Mouse (Mus musculus) v-Abl transformed pro-B cells (cell line): ENCODE measurements around the gene Trp53.

ENCODE experiments used
- in situ Hi-C, 2 experiments: fragments of 400-800 bp; cut with MboI; formaldehyde crosslinking; loops; one replicate each; pipeline ENCODE4 v1.15.1; 2025; ENCODE audit not compliant: unreplicated experiment in 2 of 2

Gene Trp53

DNA sequence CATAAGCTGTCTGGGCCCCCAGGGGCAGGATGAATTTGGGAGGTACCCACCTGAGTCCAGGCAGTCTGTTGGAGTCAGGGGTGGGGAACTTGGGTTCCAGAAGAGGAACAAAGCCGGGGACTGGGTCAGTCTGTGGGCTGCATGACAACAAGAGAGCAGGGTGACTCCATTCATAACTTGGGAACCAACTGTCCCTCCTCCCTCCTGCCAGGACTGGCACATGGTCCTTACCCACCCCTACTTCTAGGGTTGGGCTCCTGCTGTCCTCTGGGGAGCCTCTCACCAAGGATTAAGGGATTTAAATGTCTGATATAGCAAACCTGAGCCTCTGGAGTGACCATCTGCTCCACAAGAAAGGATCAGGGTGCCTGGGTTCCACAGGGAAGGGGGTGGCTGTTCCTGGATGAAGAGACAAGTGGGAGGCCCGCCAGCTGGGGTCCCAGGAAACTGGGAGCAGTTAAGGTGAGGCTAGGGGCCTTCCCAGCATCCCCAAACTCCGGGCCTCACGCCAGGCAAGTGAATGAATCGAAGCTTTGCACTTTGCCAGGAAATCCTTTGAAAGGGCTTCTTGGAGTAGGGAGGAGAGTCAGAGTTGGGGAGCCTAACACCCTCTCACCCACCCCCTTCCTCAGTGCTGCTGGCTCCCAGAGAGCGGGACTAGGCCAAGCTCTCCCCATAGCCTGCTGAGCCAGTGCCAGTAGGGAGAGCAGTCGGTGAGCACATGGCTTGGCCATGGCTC is 11.9 kb downstream of the Trp53 start:
- in situ Hi-C loops: no loop called here

DNA sequence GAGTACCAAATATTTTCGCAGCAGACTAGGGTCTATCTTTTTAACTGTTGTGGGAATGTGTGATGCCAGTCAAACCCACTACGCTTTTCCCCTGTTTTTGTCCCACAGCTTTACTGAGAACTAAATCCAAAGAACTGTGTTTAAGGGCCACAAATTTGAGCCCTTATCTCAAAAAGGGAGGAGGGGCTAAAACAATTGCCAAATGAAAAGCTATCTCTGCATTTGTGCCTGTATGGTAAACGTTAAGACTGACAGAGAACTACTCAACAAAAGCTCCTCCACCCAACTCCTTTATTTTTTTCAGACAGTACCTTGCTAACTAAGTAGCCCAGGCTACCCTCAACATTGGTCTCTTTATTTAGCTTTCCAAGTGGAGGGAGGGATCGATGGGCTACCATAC is 12.6 kb downstream of the Trp53 start:
- in situ Hi-C loops: no loop called here

- in situ Hi-C loops: no loop called here
Measured at GRCm38 (mm10) chr11:69594853-69595252, 14.7 kb downstream of the Trp53 start.

DNA sequence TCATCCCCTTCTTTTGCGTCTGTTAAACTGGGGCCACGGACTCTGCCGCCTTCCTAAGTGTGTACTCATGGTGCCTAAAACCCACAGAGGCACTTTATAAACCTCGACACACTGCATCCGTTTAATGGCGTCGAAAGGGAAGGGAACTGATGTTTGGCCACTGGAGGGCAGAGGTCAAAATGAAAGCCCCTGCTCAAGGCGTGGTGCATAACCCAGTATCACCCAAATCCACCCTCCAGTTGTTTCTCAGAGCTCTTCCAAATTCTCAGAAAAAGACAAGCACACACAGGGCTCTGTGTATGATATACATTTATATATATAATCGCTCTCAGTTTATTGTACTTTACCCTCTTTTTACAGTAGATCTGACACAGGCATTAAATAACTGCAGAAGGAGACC is 19.3 kb downstream of the Trp53 start:
- in situ Hi-C loops: no loop called here

DNA sequence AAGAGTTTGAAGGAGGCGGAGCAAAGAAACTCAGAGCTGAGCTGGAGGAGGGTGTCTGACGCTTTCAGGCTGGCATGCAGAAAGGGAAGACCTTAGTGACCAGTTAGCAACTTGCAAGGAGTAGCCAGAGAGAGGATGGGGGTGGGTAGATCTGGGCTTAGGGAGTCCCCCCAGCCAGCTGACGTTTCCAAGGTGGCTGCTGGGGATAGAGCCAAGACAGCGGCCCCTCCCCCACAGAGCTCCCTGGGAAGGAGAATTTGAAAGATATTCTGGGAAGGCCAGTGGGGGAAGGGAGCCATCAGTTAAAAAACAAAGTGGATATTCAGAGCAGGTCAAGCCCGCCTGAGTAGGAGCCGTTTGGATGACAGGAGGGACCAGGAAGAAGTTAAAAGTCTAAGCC is 19.9 kb downstream of the Trp53 start:
- in situ Hi-C loops: no loop called here

DNA sequence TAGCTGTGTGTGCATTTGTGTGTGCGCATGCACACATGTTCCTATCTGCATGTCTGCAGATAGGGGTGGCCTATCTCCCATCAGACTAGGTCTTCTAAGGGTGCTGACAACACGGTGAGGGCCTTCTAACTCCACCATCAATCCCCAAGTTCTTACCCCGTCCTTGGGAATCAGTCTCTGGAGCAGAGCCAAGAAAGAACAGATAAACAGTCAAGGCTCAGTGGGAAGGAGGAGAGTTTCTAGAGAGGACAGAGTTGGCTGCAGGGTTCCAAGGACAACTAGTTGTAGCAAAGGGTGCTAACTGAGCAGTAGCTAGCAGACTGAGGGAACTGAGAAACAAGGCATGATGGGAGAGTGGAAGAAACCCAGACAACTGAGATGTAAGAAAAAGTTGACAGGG is 21.6 kb downstream of the Trp53 start:
- in situ Hi-C loops: no loop called here

- in situ Hi-C loops: no loop called here
Measured at GRCm38 (mm10) chr11:69603516-69603915, 23.4 kb downstream of the Trp53 start.

- in situ Hi-C loops: no loop called here
Measured at GRCm38 (mm10) chr11:69604347-69604746, 24.2 kb downstream of the Trp53 start.

DNA sequence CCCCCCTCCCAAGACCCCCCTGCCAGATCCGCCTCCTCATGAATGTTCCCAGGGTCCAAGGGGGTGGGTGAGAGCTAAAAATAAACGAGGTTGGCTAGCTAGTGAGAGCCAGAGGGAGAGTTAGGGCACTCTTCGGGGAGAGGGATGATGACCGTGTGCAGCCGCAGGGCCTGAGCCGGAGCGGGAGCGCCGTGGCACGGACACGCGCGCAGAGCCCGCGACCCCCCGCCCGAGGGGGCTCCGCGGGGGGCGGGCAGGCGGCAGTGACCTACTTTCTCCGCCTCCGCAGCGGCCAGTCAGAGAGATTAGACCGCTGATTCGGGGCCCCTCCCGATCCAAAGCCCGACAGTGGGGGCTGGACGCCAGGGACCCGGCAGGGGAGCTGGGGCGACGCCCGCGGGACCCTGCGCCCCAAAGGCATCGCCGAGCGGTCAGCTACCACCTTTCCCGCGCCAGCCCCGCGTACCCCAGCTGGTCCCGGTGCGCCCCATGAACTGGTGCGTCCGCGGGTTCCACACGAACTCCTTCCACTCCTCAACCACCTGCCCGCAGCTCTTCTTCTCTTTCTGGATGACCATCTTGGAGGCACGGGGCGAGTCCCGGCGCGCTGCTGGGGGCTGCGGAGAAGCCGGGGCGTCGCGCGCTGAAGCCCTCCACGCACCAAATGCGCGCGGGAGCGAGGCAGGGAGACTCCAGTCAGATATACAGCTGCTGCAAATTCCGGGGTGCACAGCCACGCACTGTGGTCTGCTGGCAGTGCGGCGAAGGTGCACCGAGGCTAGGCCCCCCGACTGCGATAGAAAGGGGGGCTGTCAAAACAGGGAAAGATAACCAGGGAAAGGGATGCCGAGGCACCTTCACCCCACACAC is 24.9 kb downstream of the Trp53 start:
- in situ Hi-C loops: no loop called here

GRCm38 (mm10) chr11:69605726-69606490 is 25.7 kb downstream of the Trp53 start, which contains the start of gene Atp1b2:
Gene Atp1b2 (minus strand): TSS chr11:69605942.
- in situ Hi-C loops: no loop called here

GRCm38 (mm10) chr11:69606491-69606795 is 26.3 kb downstream of the Trp53 start:
- in situ Hi-C loops: no loop called here

GRCm38 (mm10) chr11:69606832-69607231 is 26.7 kb downstream of the Trp53 start:
- in situ Hi-C loops: no loop called here

DNA sequence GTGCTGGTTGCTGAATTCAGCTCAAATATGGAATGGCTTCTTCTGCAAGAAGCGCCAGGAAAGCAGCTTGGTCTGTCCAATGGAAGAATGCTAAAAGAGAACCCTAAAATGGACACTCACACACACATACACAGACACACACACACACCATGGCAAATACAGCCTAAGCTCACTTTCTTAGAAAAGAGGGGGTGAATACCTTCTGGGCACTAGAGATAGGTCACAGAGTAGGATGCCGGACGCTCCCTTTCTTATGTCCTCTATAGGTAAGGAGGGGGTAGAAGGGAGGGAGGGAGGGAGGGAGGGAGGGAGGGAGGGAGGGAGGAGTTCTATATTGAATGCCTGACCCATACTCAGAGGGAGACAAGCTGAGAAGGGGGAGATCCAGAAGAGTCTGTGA is 28.4 kb downstream of the Trp53 start:
- in situ Hi-C loops: no loop called here

GRCm38 (mm10) chr11:69609416-69609815 is 29.3 kb downstream of the Trp53 start:
- in situ Hi-C loops: no loop called here

- in situ Hi-C loops: loop anchor here (5.0 kb wide), 1 partner anchor 34 kb away; no protein-coding TSS in a partner anchor
Measured at GRCm38 (mm10) chr11:69610899-69611298, 30.7 kb downstream of the Trp53 start.

DNA sequence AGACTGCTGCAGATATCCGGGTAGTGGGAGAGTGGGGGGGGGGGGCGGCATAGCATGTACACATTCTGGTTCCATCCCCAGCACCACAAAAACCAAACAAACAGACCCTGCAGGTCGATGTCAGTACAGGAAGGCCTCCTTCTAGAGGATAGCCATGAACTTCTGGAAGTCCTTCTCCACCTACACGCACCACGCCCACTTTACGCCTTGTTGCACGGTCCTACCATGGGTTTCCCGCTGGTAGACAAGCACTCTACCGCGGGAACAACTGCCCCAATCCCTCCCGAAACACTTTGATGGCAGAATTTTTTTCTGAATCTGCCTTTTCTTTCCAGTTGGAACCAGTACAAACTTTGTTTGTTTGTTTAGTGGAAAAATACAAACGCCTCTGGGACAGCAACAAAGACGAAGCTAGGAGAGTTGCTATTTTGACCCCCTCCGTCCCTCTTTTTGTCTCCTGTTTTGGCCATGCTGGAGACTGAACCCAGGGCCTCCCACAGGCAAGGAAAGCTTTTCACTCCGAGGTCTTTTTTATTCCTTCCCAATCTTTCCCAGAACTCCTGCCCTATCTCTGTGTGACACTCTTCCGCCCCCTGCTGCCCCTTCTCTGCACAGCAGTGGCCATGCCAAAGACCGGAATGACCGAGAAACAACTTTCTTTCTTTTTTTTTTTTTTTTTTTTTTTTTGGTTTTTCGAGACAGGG is 33.5 kb downstream of the Trp53 start:
- in situ Hi-C loops: loop anchor here (5.0 kb wide), 1 partner anchor 36 kb away; no protein-coding TSS in a partner anchor

DNA sequence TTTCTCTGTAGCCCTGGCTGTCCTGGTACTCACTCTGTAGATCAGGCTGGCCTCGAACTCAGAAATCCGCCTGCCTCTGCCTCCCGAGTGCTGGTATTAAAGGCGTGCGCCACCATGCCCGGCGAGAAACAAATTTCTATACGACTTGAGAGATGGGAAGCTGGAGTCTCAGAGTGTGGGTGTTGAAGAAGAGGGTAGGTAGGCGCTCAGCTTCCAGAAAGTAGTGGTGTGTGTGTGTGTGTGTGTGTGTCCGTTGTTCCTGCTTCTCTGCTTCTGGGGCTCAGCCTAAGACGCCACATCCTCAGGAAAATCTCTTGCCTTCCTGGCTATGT is 34.1 kb downstream of the Trp53 start:
- in situ Hi-C loops: loop anchor here (5.0 kb wide), 1 partner anchor 37 kb away; no protein-coding TSS in a partner anchor

- in situ Hi-C loops: no loop called here
Measured at GRCm38 (mm10) chr11:69616781-69617180, 36.6 kb downstream of the Trp53 start.

DNA sequence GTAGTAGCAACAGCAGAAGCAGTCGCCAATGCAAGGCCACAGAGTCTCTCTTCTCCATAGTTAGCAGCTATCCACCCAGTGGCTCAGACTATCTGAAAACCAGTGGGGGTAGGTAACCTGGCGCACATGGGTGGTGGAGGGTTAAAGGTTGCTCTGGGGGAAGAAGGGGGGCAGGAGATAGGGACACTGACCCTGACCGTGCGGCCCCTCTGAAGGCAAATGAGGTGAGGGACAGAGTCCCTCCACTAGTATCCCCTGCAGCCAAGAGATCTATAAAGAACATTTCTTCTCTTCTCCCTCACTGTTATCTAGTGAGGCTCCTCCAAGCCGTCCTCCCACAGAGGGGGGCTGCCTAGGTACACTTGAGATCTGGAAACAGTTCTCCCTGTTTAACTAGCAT is 37.6 kb downstream of the Trp53 start, which contains the start of gene Shbg:
TSS of gene Shbg (minus strand) at position 101 of the 400 bp plus-strand sequence.
- in situ Hi-C loops: no loop called here

DNA sequence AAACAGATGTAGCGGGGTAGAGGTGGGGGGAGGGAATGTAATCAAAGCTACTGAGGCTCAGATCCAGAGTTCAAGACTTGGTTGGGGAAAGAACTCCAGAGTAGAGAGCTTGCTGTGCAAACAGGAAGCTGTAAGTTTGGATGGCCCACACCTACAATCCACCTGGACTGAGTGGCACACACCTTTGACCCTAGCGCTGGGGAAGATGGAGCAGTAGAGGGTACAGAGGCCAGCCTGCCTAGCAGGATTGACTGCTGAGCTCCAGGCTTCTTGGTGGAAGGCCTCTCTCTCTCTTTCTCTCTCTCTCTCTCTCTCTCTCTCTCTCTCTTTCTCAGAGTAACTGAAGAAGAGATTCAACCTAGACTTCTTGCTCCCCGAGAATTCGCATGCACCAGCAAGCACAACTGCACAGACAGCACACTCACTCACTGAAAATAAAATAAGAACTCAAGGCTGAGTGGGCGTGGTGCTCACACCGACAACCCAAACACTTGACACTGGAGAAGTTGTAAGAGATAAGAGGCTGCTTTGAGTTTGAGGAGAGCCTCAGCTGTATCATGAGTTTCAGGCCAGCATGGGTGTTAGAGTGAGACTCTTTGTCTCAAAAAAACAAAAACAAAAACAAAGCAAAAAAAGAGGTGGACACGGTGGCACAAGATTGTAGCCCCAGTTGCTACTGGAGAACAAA is 40.4 kb downstream of the Trp53 start:
- in situ Hi-C loops: loop anchor here in 1 of 2 experiments (5.0 to 10.0 kb wide), 2 partner anchors 88 to 254 kb away; partner anchors contain the start of gene Tmem95
